ENCODE assay signal across 8 mouse cellular contexts in genomic region chr11:107102465-107103223, GRCm38 (mm10). TPM values are rescaled to one million over a fixed set of nuclear protein-coding genes. Genes with fewer than 3 reads are reported as not detected.
DNase-seq lines count a peak whose midpoint lies in the region; TF ChIP-seq lines count a peak whose summit lies in the region.

No protein-coding gene starts in this region.

- intact Hi-C loops in gastrocnemius, adult 2 months (cut with DNase I), result loop anchor here (5.0 kb wide), 1 partner anchor 50 kb away; no protein-coding TSS in a partner anchor
- intact Hi-C loops in left cerebral cortex, postnatal 36 days (cut with DNase I), result no loop called here

- TF ChIP-seq CTCF in gastrocnemius, adult 2 months (IDR thresholded peaks at IDR 0.05), result no peak

- DNase-seq in gastrocnemius, adult 2 months, result peak; percentile 49
- no peak for DNase-seq in gastrocnemius, adult 8-10 months (ENCODE audit: low spot score in 2 of 2)
- DNase-seq in B cell, adult 2 months, result peak; percentile 68 to 73
- peak; percentile 32 to 35 for DNase-seq in left cerebral cortex, postnatal 36 days (ENCODE audit: low spot score in 2 of 2)
- peak; percentile 23 for DNase-seq in right cerebral cortex, postnatal 14 days
- DNase-seq in embryo, embryonic 9.5 days (ENCODE audit: extremely low spot score), result no peak
- DNase-seq in ovary, postnatal 10 days (ENCODE audit: low spot score), result no peak
- no peak for DNase-seq in cerebellum, adult 9-11 months

- no peak overlapping the region for H3K4me3 ChIP-seq in gastrocnemius, adult 2 months

- peak overlapping the region; percentile 43; the same call in 1 of the 2 replicates for H3K27ac ChIP-seq in gastrocnemius, adult 2 months

RNA-seq across cellular contexts. Expression of gene Bptf, which starts 29.3 kb away (rescaled TPM):
- 10 to 100 TPM; 22.4 to 24.2 TPM for total RNA-seq in gastrocnemius, adult 2 months (2021)
- total RNA-seq in gastrocnemius, adult 8-10 months (2022), result 10 to 100 TPM; 16.3 to 23.3 (median 19.4) TPM
- 10 to 100 TPM; 56.4 to 71.3 TPM for total RNA-seq in left cerebral cortex, postnatal 36 days (2021)

Comparison
In these comparisons a context has a peak if more than half of its experiments do, and no peak if none do; other contexts are left out.
1. DNase-seq: peak in gastrocnemius, adult 2 months (single experiment), B cell, adult 2 months (2 of 2), left cerebral cortex, postnatal 36 days (2 of 2) and right cerebral cortex, postnatal 14 days (single experiment); none in gastrocnemius, adult 8-10 months (0 of 2), embryo, embryonic 9.5 days (single experiment), ovary, postnatal 10 days (single experiment) and cerebellum, adult 9-11 months (single experiment).